Mouse (Mus musculus) Muller cell, postnatal 12 days (primary cell): ENCODE measurements around the gene Slc12a3.

Experiments used
- DNase-seq: peaks from one replicate; pipeline ENCODE4 v3.0.0-alpha.2; 2015; ENCODE audit errors: inconsistent ontology term

Gene Slc12a3

DNA sequence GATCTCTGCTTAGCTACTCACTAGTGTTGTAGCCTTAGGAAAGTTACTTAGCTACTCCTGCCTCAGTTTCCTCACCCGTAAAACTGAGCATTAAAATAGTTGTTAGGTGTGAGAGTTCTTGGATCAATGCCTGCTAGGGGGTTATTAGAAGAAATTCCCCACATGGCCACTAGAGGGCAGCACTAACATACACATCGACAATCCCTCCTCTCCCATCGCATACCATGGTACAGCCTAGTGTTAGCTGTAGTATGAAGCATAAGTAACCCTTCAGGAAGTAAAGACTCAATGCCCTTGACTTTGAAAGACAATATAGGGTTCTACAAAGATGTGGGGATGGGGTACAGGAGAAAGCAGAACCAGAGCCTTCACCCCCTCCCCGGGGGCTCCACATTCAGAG, 1.7 kb downstream of the Slc12a3 start:
- DNase-seq, result peak; percentile 52

DNA sequence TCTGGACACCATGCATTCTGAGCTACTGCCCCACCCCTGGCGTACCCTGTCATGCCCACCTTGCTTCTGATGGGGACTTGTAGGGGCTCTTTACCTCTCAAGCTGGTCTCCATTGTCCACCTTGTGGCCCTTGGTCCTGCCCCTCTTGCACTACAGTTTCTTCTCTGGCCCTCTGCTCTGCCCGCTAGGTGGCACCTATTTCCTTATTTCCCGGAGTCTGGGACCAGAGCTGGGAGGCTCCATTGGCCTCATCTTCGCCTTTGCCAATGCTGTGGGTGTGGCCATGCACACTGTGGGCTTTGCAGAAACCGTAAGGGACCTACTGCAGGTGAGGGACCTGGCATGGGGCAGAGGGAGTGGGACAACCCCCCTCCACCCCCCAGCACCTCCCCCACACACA, 4.3 kb downstream of the Slc12a3 start:
- DNase-seq, result no peak

DNA sequence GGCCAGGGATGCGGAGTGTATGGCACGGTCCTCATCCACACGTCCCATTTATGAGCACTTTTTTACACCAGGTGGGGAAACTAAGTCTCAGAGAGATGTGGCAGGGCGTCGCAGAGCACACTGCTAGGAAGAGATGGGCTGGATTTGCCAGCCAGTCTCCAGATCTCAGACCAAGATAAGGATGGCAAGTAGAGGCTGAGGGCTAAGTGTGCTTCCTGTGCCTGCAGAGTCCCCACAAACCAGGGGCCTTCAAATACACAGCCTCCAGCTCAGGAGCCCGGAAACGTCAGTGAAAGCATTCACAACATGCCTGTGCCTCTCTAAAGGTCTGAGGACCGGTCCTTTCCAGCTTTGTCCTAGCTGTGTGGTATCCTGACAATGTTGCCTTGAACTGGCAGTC, 8.6 kb downstream of the Slc12a3 start:
- DNase-seq, result no peak

DNA sequence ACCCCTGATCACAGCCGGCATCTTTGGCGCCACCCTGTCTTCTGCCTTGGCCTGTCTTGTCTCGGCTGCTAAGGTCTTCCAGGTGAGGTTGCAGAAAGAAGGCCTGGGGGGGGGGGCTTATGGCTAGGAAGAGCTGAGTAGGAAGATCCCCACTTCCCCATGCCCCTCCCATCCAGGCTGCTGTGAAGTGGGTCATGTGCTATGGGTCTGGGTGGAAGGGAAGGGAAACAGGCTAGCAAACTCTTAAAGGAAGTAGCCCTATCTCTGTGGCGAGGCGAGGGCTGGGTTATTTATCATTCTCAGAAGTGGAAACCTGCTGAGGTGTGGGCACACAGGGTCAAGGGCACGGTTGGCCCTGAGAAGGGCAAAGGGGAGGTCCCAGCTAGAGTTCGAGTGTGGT, 11.8 kb downstream of the Slc12a3 start:
- DNase-seq, result no peak

DNA sequence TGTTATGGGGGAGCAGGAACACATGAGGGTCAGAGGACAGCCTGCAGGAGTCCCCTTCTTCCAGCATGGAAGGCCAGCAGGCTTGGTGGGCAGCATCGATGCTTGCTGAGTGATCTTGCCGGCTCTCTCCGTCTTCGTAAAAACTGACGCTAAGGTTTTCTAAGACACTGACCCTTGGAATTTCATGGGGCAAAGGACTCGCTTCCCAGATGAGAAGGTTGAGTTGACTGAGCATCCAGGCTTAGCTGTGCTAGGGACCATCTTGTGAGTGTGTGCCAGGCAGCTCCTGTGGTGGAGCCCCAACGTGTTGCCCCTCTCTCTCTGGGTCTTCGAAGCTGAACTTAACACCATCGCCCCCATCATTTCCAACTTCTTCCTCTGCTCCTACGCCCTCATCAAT, 13.7 kb downstream of the Slc12a3 start:
- DNase-seq, result no peak

DNA sequence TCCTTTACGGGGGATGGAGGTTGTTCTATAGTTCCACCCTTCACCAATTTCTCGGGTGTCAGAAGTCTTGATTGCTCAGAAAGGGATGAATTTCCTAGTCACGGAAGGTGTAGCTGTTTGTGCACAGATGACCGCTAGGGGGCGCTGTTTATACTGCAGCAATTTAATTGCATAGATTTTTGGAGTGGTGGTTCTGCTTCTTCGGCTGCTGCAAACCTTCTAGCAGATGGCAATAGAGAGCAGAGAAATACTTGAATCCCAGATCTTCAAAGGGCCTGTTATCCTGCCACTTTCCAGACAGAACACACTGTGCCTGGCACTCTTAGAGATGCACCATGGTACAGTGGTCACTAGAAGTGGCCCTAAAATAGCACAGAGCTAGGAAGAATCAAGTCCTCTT, 14.3 kb downstream of the Slc12a3 start:
- DNase-seq, result peak; percentile 42

DNA sequence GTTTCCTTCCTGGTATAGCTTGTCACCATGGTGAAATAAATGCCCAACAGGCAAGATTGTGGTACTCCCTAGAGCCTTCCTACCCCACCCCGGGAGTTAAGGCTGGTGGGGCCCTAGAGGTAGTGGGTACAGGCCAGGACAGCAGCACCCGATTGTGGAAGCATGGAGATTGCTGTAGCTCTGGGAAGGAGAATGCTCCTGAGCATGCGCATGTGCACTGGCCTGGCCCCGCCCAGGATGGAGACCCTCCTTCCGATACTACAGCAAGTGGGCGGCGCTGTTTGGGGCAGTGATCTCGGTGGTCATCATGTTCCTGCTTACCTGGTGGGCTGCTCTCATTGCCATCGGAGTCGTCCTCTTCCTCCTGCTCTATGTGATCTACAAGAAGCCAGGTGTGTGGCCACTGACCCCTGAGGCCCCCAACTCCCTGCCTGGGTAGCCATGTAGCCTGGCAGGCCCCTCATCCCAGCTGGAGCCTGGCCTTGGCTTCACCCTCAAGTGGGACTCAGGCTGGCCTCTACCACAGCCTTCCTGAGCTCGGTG, 14.8 kb downstream of the Slc12a3 start:
- no peak for DNase-seq

DNA sequence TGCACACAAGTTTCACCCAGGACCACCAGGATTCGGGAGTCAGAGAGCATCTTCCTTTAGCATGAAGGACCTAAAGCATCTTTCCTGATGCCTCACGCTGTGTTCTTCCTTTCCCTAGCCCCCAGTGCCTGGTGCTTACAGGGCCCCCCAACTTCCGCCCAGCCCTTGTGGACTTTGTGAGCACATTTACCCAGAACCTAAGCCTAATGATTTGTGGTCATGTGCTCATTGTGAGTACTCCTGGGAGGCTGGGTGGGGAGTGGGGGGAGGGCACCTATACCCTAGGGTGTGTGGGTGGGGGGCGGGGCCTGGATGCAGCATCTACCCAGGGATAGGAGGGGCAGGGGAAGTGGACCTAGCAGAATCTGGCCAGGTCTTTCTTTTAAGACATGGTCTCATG, 16.7 kb downstream of the Slc12a3 start:
- no peak for DNase-seq

DNA sequence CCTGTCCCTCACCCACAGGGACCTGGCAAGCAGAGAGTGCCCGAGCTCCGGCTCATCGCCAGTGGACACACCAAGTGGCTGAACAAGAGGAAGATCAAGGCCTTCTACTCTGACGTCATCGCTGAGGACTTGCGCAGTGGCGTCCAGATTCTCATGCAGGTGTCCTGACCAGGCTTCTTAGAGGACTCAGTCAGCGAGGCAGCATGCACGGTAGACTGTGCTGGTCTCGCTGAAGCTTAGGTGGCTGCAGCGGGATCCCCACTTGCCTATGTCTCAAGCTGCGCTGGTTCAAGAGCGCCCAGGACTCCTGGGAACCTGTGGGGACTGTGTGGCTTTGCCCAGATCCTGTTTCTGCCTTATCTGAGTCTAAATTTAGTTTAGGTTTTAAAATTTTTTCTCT, 17.3 kb downstream of the Slc12a3 start:
- DNase-seq, result no peak

DNA sequence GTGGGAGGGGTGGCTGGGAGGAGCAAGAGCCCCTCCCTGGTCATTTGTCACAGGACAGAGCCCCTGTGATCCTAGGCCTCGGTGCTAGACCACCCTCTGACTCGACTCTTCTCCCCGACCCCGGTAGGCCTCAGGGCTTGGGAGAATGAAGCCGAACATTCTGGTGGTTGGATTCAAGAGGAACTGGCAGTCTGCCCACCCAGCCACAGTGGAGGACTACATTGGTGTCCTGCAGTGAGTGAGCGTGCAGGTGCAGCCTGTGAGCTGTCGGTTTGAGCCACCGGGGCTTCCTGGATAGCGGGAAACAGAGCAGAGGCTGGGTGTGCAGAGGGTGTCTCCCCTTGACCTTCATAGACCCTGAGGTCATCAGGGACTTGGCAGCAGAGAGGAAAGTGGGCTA, 19.4 kb downstream of the Slc12a3 start:
- peak; percentile 61 for DNase-seq

DNA sequence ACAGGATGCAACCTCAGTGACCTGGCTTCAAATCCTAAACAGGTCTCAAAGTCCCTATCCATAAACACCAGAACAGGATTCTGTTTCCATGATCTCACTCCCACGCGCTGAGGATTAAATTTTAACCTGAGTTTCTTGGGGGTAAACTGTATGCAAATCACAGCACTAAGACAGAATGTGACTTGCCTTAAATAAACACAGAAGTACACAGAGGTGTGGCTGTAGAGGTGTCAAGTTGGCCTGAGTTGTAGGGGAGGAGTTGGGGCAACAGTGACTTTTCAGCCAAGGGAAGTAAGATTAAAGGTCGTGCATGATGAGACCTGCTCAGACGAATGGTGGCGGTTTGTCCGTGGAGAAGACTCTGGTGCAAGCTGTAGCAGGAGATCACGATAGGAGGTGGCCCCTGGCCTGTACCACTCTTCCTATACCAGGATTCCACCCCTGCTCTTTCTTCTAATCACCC, 25.1 kb downstream of the Slc12a3 start:
- DNase-seq, result no peak

DNA sequence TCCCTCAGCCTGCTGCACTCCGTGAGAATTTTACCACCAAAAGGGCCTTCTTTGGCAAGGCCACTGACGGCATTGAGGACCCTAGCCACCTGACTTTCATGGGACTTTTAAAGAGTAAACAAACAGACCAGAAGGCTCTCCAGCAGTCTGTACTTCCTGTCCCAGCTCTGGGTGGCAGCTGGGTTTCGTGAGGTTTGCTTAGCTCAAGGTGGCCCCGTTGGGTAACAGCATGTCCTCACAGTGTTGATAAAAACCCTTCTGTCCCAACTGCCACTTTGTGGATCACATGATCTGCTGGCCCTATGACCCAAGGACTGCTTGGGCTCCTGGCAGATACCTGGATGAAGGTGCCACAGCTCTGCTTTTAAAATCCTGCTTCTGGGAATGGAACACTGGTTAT, 25.6 kb downstream of the Slc12a3 start:
- DNase-seq, result no peak

DNA sequence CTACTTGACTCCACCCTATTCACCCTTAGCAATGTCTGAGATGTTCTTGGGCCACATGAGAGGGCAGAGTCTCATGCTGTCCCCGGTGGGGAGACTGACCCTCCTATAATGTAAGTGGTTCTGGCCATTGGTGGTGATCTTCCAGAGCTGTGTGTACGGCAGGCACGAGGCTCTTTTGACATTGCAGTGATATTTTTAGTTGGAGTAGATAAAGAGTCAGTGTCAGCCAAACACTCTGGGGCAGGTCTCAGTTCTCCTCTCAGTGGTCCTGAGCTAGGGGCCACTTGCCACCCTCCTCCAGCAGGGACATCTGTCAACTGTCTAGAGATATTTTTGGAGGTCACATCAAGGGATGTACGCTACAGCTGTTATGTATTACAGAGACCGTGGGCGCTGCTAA, 28.2 kb downstream of the Slc12a3 start:
- DNase-seq, result no peak

DNA sequence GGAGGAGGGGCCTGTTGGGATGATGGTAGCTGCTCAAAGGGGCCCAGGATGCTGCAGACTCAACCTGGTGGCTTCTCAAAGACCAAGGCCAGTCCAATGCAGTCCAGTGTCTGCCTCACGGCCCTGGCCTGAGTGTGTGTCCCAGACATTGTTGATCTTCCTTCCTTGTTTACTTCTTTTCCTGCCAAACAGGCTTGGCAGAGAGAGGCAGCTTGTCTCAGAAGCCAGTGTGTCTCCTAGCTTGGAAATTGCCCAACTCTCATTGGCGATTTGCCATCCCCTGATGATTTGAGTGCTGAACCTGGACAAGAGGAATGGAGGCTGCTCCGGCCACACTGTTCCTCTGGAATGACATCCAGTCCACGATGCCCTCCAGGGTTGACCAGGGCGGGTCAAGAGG, 29.5 kb downstream of the Slc12a3 start:
- peak; percentile 61 for DNase-seq

DNA sequence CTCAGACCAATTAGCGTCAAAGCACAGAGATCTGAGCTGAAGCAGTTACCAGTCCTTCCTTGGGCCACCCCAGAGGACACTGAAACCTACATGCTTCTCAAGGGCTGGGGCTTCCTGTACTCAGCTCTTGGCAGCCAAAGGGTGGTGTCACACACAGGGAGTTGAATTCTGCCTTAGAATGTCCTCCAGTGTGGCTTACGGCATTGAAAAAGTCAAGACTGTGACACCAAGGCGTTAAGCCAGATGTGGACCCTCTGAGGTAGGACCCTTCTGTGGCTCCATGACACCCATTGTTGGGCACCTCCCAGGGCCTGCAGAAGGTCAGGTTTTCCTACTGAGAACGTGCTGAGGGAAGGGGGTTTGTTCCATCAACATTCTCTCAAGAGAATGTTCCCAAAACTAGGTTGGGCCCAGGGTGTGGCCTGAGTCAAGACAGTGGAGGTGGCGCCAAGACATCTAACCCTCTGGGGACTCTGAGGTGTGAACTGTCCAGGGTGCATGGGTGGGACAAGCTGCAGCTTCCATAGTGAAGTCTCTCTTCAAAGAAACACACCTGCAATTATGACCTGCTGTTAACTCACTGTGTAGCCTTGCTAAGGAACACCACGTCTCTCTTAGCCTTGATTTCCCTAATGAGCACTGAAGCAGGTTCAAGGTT, 32.9 kb downstream of the Slc12a3 start:
- no peak for DNase-seq

DNA sequence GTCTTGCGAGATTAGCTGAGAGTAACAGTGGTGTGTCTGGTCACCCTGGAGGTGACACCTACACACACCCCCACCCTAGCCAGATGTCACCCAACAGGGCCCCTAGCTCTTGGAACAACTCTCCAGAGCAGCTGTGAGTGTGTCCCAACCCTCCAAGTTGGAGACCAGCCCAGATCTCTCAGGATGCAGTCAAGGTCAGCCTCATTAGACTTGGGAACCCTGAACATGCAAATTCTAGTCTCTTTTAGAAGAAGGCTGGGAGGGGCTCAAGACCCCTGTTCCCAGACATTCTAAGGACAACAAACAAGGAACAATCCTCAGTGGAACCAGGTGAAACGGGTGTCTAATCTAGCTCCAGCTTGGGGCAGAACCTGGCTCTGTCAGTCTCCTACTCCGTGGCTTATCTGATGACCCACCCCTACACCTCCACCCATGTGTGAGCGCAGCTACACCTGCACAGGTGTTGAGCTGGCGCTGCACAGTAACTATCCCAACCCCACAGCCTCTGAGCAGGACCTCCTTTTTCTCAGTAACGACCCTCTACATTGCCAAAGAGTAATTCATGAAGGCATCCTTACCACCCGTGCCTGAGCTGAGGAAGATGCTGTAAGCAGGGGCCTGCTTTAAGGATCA, 33.7 kb downstream of the Slc12a3 start:
- no peak for DNase-seq

DNA sequence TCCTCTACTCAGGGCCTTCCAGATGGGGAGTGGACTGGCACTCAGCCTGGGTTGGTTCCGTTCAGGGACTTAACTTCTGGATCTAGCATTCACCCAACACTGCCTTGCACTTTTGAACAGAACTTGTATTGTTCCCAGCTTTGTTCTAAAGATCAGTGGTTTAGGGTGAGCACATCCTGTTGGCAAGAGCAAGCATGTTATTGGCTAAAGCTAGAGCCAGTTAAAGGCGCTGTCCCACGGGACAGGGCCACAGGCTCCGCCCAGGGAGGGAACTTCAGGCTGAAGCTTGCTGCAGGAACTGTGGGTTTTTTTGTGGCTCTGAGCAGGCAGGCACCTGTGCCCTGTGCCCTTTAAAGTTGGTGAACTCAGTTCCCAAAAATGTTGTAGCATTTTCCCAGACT, 34.3 kb downstream of the Slc12a3 start:
- DNase-seq, result peak; percentile 78

DNA sequence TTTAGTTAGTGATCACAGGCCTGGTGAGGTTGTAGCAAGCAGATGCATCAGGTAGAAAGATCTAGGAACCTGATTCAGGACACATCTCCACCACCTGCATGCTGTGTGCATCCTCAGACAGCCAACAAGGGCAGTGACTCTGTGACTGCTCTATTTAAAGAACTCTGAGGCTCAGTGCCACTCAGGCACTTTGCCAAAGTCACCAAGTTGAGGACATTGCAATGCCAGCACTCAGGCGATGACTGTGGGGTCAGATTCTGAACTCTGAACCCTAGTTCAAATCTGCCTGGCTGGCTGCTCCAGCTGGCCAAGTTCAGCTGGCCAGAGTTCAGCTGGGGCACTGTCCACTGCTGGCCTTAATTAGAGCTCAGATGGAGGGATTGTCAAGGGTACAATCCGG, 34.9 kb downstream of the Slc12a3 start:
- DNase-seq, result no peak

DNA sequence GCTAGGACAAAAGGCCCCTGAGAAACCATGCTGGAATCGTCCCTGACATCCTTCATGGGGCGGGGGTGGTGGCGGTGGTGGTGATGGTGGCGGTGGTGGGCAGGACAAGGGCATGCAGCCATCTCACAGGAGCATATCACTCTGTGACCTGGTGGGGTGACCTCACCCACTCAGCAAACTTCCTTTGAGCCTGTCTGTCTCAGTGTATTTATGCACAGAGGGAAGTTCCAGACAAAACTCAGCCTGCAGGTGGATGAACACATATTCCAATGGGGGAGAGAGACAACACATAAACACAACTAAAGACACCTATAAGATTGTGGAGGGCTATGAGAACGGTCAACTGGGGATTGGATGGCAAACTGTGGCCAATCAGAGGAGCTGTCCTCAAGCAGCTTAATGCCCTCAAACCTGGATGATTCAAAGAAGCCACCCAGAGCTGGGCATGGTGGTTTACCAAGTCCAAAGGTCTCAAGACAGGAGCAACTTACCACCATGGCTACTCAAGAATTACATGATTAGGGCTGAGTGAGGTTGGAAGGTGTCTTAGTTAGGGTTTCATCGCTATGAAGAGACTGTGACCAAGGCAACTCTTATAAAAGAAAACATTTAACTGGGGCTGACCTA, 35.8 kb downstream of the Slc12a3 start:
- no peak for DNase-seq

DNA sequence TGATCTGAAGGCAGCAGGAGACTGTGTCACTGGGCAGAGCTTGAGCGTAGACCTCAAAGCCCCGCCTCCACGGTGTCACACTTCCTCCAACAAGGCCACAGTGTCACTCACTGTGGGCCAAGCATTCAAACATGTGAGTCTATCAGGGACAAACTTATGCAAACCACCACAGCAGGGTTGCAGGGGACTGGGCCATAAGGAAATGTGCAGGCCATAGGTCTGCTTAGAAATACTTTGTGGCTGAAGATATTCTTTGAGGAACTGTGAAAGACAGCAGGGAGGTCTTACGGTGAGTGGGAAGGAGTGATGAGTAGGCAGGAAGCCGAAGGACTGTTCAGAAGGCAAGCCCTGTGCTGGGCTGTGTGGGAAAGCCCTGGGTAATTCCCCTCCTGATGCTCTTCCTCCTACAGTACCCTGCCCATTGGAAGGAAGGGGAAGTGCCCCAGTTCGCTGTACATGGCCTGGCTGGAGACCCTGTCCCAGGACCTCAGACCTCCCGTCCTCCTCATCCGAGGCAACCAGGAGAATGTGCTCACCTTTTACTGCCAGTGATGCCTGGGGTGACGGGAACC, 36.5 kb downstream of the Slc12a3 start:
- no peak for DNase-seq

DNA sequence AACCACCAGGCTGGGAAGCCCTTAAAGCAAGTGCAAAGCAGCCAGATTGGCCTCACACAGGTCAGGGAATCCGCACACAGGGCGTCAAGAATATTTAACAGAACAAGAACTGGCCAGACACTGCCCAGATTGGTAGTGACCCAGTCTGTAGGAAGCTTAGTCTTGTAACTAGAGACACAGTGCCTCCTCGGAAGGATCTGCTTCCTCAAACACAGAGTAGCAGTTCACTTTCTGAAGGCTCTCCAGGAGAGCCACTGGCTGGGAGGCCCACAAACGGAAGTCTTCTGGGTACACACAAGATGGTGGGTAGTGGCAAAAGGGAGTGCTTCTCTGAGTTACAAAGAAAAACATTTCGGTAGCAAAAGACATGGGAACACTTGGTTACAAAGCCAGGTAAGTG, 41.8 kb downstream of the Slc12a3 start:
- no peak for DNase-seq

DNA sequence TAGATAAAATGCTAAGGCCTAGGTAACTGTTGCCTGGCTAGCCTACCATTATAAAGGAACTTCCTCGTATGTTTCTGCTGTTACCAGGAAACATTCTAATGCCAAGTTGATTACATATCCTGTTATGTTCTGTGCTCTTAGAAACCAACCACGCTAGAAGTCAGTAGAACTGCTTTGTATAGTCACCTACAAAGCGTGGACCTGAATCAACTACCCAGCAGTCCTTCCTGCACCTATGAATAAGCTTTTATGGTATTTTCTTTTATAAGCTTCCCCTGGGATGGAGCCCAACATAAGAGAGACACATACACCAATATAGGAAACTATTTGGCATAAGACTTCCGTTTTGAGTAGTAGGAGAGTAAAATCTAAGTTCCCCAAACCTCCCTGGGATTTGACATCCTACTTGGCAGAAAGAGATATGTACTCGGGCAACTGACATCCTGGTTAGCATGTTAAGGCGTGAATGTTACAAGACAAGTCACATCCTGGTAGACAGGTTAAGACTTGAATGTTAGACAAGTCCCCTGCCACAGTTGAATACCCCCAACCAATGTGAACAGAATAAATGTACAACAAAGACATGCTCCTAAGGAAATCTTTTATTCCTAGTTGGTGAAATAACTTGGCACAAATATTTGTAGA, 44.1 kb downstream of the Slc12a3 start:
- DNase-seq, result no peak
